Mouse (Mus musculus) NIH3T3 (cell line): ENCODE measurements around the gene Mgat3.
A peak's percentile ranks its signal among the peaks of the same experiment; 100 is the strongest.

ENCODE experiments used
- DNase-seq: peaks from one replicate; pipeline ENCODE4 v3.0.0-alpha.2; 2012; ENCODE audit warnings: low read depth

Gene Mgat3

DNA sequence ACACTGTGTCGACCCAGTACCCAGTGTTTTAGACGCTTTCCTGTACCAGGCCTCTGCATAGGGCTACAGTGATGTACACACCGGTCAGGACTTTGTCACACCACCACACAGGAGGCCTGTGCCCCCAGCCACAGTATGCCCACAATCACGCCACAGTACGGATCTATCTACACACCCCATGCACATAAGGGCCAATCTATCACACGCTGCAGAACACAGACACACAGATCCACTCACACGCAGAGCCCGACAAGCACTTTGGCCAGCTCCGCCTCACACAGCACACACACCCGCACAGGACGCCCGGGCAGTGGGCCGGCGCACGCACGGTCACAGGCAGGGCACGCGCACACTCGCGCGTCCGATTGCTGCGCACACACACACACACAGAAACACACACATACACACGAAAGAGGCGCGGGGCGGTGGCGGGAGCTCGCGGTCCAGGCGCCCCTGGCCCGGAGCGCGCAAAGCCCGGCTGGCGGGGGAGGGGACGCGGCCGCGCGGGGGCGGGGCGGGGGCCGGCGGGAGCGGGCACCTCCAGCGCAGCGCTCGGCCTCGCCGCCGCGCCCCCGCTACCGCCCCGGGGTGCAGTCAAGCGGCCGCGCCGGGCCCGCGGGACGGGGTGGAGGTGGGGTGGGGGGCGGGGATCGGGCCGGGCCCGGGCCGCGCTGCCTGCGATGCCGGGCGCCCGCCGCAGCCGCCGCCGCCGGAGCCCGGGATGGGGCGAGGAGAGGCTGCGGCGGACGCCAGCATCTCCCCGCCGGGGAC lies at the start of gene Mgat3:
Gene Mgat3, plus strand, starts transcription at position 721 of the 771 bp plus-strand sequence.
- peak; percentile 72 for DNase-seq

GRCm38 (mm10) chr15:80124651-80125050 lies 48.9 kb upstream of the Mgat3 start:
- no peak for DNase-seq

DNA sequence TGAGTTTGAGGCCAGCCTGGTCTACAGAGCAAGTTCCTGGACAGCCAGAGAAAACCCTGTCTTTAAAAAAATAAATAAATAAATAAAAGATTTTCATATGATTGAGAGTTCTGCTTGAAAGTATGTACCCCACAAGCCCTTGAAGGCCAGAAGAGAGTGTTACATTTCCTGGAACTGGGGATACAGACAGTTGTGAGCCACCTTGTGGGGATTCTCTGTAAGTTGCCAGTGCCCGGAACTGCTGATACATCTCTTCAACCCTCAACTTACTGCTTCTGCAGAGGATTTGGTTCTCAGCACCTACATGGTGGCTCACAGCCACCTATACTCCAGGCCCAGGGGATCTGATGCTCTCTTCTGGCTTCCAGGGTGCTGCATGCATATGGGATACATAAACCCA lies 46.3 kb upstream of the Mgat3 start:
- peak; percentile 66 for DNase-seq

GRCm38 (mm10) chr15:80129982-80130381 lies 43.5 kb upstream of the Mgat3 start:
- no peak for DNase-seq

GRCm38 (mm10) chr15:80130689-80131088 lies 42.8 kb upstream of the Mgat3 start:
- DNase-seq, result no peak

- DNase-seq, result no peak
Observed at GRCm38 (mm10) chr15:80131421-80131820, 42.1 kb upstream of the Mgat3 start.

DNA sequence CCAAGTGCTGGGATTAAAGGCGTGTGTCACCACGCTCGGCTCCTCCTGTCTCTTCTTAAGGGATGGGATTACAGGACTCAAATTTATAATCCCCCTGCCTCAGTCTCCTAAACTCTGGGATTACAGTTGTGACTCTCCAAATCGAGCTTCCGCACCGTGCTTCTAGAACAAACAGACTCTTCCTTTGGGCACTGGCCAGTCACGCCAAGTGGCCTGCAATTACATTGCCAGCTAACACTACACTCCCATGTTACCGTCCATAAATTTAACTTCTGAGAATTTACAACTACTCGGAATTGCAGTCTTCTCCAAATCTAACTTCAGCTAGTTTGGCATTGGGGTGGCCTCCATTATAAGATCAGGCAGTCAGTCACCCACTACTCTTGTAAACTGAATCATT lies 41.1 kb upstream of the Mgat3 start:
- DNase-seq, result no peak

DNA sequence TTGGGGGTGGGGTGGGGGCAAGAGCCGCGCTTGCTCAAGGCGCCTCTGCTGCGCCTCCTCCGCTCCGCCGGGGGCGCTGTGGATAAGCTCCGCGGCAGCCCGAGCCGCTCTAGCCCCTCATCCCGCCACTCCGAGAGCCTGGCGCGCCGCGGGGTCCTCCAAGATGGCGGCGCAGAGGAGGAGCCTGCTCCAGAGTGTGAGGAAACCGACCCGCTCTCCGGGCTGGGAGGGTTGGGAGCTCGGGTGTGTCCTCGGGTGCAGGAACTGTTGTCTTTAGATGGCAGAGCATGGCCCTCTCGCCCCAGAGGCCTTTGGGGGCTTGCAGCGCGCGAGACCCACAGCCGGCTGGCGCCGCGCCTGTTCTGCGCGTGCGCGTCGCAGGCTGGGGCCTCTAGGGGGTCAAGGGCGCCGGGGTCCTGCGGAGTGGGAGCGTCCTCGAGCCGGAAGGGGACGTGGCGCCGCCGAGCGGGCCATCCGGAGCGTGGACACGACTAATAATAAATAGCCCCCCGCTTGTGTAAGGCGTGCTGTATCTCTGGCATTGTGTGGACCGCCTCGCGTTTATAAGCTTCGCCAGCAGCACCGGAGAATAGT lies 40.4 kb upstream of the Mgat3 start, which contains the start of gene Tab1:
Gene Tab1, plus strand, starts transcription at position 135 of the 594 bp plus-strand sequence.
- peak; percentile 97 for DNase-seq

- peak; percentile 53 for DNase-seq
Observed at GRCm38 (mm10) chr15:80133682-80134449, 39.7 kb upstream of the Mgat3 start.

DNA sequence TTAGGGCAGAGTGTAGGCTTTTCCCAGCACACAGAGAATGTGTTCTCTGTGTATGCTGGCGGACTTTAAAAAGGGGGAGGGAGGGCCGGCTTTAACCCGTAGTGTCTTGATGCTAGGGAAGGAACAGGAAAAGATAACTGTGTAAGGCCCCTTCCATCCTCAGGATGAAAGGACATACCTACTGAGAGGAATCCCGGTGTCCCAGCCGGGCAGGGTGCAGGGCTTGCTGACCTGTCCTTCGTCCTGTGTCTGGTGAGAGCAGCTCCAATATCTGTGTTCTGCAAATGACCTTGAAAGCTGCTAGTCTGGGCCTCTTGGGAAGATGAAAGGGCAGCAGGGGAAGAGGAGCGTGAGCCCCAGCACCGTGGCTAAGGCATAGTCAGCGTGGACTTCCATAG lies 39.1 kb upstream of the Mgat3 start:
- DNase-seq, result no peak

GRCm38 (mm10) chr15:80135499-80135898 lies 38.0 kb upstream of the Mgat3 start:
- no peak for DNase-seq

DNA sequence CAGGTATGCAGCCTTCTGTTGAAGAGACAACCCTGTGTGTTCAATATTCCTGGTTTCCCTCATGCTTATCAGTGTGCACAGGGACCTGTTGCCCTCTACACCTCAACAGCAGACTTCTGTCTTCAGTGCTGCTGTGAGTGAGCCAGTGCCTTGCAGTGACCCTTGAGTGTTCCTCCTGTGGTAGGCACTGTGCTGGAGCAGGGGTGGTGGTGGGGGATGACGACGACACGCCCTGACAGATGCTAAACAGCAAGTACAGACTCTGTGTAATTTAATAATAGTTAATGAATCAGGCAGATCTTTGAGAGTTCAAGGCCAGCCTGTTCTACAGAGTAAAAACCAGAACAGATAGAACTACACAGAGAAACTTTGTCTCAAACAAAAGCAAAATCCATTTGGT lies 36.9 kb upstream of the Mgat3 start:
- DNase-seq, result no peak

- peak; percentile 52 for DNase-seq
Observed at GRCm38 (mm10) chr15:80137945-80138791, 35.4 kb upstream of the Mgat3 start.

DNA sequence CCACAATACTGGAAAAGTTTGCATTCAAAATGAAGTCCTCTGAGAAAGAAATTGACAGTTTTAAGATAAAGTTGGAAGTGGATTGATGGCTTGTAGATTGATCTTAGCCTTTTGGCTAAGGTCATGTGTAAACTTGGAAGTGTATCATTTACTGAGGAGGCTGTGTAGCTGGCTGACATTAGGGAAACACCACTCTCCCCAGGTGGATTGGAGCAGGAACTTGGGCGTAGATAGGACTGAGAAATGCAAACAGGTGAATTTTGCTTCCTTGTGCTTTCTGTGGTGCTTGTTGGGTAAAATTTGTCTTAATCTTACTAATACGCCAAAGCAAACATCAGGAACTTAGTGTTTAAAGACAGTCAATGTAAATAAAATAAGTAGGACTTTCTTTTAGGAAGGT lies 33.2 kb upstream of the Mgat3 start:
- DNase-seq, result no peak

DNA sequence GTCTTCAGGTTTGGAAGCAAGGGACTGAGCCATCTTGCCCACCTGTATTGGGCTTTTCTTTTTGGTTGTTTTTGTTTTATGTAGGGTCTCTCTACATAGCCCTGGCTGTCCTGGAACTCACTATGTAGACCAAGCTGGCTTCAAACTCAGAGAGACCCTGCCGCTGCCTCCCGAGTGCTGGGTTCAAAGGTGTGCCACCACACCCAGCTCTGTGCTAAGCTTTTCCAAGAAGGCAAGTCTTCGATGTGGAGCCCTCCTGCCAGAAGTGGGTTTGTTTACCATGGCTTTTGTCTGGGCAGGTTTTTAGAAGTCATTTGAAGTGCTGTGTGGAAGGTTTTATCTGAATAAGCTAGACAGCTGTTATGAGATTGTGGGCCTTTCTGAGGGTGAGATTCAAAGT lies 32.6 kb upstream of the Mgat3 start:
- no peak for DNase-seq

DNA sequence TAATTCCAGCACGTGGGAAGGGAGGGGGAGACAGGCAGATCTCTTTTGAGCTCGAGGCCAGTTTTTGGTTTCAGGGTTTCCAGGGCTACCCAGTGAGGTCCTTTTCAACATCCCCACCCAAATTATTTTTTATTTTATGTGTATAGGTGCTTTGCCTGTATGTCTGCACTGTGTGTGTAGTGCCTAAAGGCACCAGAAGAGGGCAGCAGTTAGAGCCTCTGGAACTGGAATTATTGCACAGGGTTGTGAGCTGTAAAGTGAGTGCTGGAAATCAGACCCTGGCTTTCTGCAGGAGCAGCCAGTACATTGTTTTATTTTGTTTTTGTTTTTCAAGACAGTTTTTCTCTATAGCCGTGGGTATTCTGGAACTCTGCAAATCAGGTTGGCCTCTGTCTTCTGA lies 31.4 kb upstream of the Mgat3 start:
- peak; percentile 33 for DNase-seq

DNA sequence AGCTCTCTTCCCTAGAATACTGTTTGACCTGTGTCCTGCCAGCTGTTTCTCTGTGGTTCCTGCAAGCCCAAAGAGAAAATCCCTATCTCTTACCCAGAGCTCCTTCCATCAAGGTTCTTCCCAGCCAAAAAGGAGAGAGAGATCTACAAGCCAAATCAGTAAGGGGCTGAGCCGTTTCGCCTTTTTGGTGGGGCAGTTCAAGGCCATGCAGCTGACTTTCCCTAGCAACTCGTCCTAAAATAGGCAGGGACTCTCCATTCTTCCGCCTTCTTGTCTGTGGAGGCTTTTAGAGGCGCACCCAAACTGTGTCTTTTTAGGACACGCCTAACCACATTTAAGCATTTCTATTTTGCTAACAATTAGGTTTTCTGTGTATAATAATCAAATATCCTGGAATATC lies 29.8 kb upstream of the Mgat3 start:
- no peak for DNase-seq

DNA sequence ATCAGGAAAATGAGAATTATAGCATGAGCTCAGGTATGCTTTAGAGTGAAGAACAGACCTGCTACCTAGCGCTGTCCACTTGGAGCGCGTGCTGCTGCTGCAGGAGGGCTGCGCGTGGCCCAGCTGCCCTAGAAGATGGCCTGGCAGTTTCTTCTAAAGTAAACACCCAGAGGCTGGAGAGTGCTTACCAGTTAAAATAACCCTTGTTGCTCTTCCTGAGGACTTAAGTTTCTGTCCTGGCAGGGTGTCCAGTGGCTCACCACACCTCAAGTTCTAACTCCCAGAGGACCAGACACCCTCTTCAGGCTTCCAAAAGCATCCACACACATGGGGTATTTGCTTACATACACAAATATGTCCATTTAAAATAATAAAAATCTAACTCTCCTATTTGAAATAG lies 28.1 kb upstream of the Mgat3 start:
- DNase-seq, result no peak

DNA sequence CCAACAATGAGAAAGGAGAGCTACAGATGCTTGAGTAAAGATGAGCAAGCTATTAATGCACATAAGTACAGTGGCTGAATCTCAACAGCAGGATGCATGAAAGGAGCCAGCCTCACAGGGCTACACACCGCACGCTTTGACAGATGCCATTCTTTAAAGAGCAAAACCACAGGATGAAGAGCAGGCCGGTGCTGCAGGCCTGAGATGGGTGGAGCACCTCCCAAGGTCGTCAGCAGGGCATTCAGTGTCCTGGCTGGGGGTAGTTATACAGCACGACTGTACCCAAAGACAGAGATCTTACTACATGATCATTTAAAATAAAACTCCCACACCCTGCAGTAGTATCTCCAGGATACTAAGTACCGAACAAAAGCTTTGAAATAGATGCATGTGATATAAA lies 27.4 kb upstream of the Mgat3 start:
- no peak for DNase-seq

- DNase-seq, result no peak
Observed at GRCm38 (mm10) chr15:80147090-80147489, 26.4 kb upstream of the Mgat3 start.

DNA sequence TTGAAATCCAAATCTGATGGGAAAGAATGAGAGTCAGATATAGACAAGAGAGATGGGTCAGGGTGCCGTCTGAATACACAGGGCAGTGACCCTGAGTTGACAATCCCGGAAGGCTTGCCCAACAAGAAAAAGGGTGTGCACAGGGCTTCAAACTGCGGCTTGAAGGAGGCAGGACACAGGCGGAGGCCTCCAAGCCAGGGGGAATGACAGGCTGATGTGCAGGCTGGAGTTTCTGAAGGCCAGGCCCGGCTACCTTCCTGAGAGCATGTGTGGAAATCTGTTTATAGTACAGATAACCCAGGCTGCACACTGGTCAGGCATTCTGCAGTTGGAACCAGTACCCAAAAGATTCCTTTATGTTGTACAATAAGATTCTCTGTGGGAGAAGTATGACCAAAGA lies 26.0 kb upstream of the Mgat3 start:
- no peak for DNase-seq

- DNase-seq, result no peak
Observed at GRCm38 (mm10) chr15:80148565-80148964, 25.0 kb upstream of the Mgat3 start.
